Mouse (Mus musculus): Measurements from ENCODE around the gene 1600014C23Rik.
A peak's percentile ranks its signal among the peaks of the same experiment; 100 is the strongest.

1600014C23Rik gene

GRCm38 (mm10) chr17:45689120-45689519, 44.5 kb downstream of the 1600014C23Rik start:
- DNase-seq (ENCODE audit: low spot score), result no peak

- DNase-seq (ENCODE audit: low spot score), result peak; percentile 45
These were observed 46.9 kb downstream of the 1600014C23Rik start, which contains the start of gene Tmem63b for GRCm38 (mm10) chr17:45686716-45687115. Tmem63b (minus strand) TSS chr17:45686905.

- peak; percentile 98 for DNase-seq (ENCODE audit: low spot score)
These were observed 47.5 kb downstream of the 1600014C23Rik start, which contains the start of gene Mrpl14 for GRCm38 (mm10) chr17:45686093-45686619. Mrpl14 (plus strand) TSS chr17:45686322.

- DNase-seq (ENCODE audit: low spot score), result peak; percentile 74
These were observed 48.2 kb downstream of the 1600014C23Rik start for GRCm38 (mm10) chr17:45685171-45686092.

- DNase-seq (ENCODE audit: low spot score), result no peak
These were observed 48.9 kb downstream of the 1600014C23Rik start for GRCm38 (mm10) chr17:45684667-45685131.

Measured in MN1 (cell line).